Mouse (Mus musculus): ENCODE data around the gene Smyd3. TPM values are rescaled to one million over a fixed set of nuclear protein-coding genes. Genes with fewer than 3 reads are reported as not detected.

The Smyd3 gene
- polyA plus RNA-seq, 1 experiment, result not detected

DNA sequence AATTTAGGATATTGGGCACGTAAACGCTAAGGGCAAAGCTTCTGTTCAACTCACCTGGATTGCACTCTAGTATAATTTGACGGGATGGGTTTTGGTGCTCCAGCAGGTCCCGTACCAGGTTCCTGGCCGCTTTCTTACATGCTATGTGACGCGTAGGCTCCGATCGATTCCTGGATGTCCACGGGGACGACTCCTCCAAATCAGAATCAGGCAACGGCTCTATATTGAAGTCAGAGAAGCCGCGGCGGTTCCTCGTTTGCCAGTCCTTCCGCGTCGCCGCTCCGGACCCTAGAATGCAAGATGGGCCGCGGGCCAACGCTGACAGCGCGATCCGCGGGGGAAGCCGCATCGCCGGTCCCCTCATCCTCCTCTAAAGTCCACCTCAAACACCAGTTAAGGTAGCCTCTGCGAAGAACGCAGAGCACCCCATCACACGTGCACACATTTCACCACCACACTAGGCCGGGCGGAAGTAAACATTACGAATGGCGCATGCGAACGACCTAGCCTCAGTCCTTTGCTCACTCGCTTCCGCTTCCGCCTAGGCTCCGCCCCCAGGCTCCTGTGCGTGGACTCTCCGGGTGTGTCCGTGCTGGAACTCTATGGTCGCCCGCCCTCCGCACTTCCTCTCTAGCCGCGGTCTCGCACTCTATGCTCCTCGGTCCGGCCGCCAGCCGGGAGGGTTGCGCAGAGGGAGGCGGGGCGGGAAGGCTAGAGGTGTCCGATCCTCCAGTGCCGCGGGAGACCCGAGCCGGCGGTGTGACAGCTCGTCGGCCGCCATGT, 28.1 kb upstream of the Smyd3 start, which contains the start of the genes Tfb2m and Cnst:
Gene Tfb2m, minus strand, starts transcription at position 500 of the 783 bp plus-strand sequence.
Gene Cnst, plus strand, starts transcription at position 603 of the 783 bp plus-strand sequence.
- WGBS, result under 1% methylated on average over 69 of the region's 69 CpGs
- H3K4me1 ChIP-seq (ENCODE audit: control insufficient read depth, insufficient read depth, low read length), result peaks cover 10% of the 10 kb centered on the region; the same call in 1 of the 2 replicates
- peak within 1 kb of the TSS; percentile 77 for H3K4me3 ChIP-seq (ENCODE audit: insufficient read depth, low read depth, low read length)
- TF ChIP-seq POLR2A (IDR thresholded peaks at IDR 0.05; ENCODE audit: insufficient read depth, low read depth, low read length), result peak; percentile 57
- peak within 1 kb of the TSS; percentile 58 for H3K27ac ChIP-seq (ENCODE audit: insufficient read depth, low read depth, low read length)

DNA sequence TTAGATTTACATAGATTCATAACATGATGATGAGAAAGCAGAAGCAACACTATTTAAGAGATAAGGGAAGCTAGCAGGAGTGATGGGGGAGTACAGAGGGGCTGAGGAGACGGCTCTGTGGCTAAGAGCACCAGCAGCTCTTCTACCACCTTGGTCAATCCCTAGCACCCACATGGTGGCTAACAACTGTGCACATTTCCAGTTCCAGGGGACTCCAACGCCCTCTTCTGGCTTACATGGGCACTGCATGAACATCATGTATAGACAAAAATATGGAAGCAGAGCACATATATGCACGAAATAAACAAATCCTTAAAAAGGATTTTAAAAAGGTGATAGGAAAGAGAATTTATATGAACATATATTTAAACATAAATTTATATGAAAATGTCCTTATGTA, 23.7 kb upstream of the Smyd3 start:
- H3K4me1 ChIP-seq (ENCODE audit: control insufficient read depth, insufficient read depth, low read length), result peaks cover 5% of the 10 kb centered on the region; the same call in 1 of the 2 replicates
- WGBS, result 60% methylated on average over 3 of the region's 3 CpGs
- no peak overlapping the region for H3K4me3 ChIP-seq (ENCODE audit: insufficient read depth, low read depth, low read length)

GRCm38 (mm10) chr1:179539887-179540286, 22.0 kb upstream of the Smyd3 start:
- H3K27ac ChIP-seq (ENCODE audit: insufficient read depth, low read depth, low read length), result no peak overlapping the region
- WGBS, result 85% methylated on average over 3 of the region's 3 CpGs
- H3K4me1 ChIP-seq (ENCODE audit: control insufficient read depth, insufficient read depth, low read length), result peaks cover 3% of the 10 kb centered on the region; the same call in 1 of the 2 replicates
- no peak overlapping the region for H3K4me3 ChIP-seq (ENCODE audit: insufficient read depth, low read depth, low read length)
- TF ChIP-seq POLR2A (IDR thresholded peaks at IDR 0.05; ENCODE audit: insufficient read depth, low read depth, low read length) (no peak), CTCF (IDR thresholded peaks at IDR 0.05; ENCODE audit: insufficient read depth, low read depth, low read length) (no peak)

More for the DNA sequence above, 23.7 kb upstream of the Smyd3 start:
- H3K27ac ChIP-seq (ENCODE audit: insufficient read depth, low read depth, low read length), result no peak overlapping the region
- TF ChIP-seq POLR2A (IDR thresholded peaks at IDR 0.05; ENCODE audit: insufficient read depth, low read depth, low read length) (no peak), CTCF (IDR thresholded peaks at IDR 0.05; ENCODE audit: insufficient read depth, low read depth, low read length) (no peak)

- Histone ChIP-seq H3K4me1 (ENCODE audit: control insufficient read depth, insufficient read depth, low read length) (no peaks in the 10 kb centered on the region), H3K4me3 (ENCODE audit: insufficient read depth, low read depth, low read length) (no peak overlapping the region), H3K27ac (ENCODE audit: insufficient read depth, low read depth, low read length) (no peak overlapping the region)
- 95% methylated on average over 3 of the region's 3 CpGs for WGBS
- TF ChIP-seq CTCF (IDR thresholded peaks at IDR 0.05; ENCODE audit: insufficient read depth, low read depth, low read length) (no peak), POLR2A (IDR thresholded peaks at IDR 0.05; ENCODE audit: insufficient read depth, low read depth, low read length) (no peak)
Observed at GRCm38 (mm10) chr1:179539054-179539453, 21.2 kb upstream of the Smyd3 start.

- TF ChIP-seq POLR2A (IDR thresholded peaks at IDR 0.05; ENCODE audit: insufficient read depth, low read depth, low read length) (no peak), CTCF (IDR thresholded peaks at IDR 0.05; ENCODE audit: insufficient read depth, low read depth, low read length) (no peak)
- peaks cover 3% of the 10 kb centered on the region; the same call in 1 of the 2 replicates for H3K4me1 ChIP-seq (ENCODE audit: control insufficient read depth, insufficient read depth, low read length)
- WGBS, result 85% methylated on average over 3 of the region's 3 CpGs
Observed at GRCm38 (mm10) chr1:179519901-179520300, 2.1 kb upstream of the Smyd3 start.

DNA sequence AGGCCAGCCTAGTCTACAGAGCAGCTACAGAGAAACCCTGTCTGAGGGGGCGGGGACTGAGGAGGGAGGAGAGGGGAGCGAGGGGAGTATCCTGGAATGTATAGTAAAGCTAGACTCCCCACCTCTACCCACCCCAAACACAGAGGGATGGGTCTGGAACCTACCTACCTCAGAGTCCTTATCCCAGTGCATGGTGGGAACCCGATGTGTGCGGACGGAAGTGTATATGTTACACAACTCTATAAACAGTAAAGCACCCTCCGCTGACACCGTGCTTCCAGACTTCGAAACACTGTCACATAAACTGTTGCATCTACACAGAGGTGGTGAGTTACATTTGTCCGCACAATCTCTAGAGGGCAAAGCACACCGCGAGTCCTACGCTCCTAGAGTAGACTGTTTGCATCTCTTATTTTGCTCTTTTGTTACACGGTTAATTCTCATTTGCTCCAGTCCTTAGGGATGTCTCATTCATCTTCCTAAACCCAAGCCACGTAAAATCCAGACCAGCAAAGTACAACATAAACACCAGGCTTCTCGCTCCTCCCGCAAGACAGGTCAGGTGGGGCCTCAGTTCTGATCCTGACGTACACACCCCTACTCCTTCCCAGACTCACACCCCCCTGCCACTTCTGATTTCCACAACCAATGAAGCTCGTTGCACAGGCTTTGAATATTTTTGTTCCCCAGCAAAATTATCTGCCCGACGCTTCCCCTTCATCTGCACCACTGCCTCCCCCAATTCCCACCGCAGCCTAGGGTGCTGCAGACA, 714 bp downstream of the Smyd3 start:
- peak overlapping the region; percentile 68 for H3K4me3 ChIP-seq (ENCODE audit: insufficient read depth, low read depth, low read length)
- no peak overlapping the region for H3K27ac ChIP-seq (ENCODE audit: insufficient read depth, low read depth, low read length)
- H3K4me1 ChIP-seq (ENCODE audit: control insufficient read depth, insufficient read depth, low read length), result peaks cover 3% of the 10 kb centered on the region; the same call in 1 of the 2 replicates
- WGBS, result under 1% methylated on average over 21 of the region's 21 CpGs
- TF ChIP-seq POLR2A (IDR thresholded peaks at IDR 0.05; ENCODE audit: insufficient read depth, low read depth, low read length) (no peak), CTCF (IDR thresholded peaks at IDR 0.05; ENCODE audit: insufficient read depth, low read depth, low read length) (no peak)

More at GRCm38 (mm10) chr1:179519901-179520300, 2.1 kb upstream of the Smyd3 start:
- Histone ChIP-seq H3K27ac (ENCODE audit: insufficient read depth, low read depth, low read length) (no peak overlapping the region), H3K4me3 (ENCODE audit: insufficient read depth, low read depth, low read length) (no peak overlapping the region)

DNA sequence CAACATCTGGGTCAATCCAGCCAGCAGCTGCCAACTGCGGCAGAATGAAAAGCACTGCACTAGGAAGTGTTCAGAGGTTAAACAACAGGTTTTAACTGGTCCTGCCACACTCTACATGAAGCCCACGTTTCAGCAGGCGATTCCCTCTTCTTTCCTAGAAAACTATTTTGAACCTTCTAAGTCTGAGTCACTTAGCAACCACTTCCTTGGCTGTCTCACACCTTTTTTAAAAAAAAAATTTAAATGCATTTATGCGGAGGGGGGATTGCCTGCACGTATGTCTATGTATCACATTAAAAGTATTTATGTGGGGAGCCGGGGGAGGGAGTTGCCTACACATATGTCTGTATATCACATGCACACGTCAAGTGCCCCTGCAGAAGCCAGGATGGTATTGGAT, 5.9 kb downstream of the Smyd3 start:
- no peak for TF ChIP-seq CTCF (IDR thresholded peaks at IDR 0.05; ENCODE audit: insufficient read depth, low read depth, low read length)
- TF ChIP-seq POLR2A (IDR thresholded peaks at IDR 0.05; ENCODE audit: insufficient read depth, low read depth, low read length), result no peak
- WGBS, result 55% methylated on average over 7 of the region's 7 CpGs
- Histone ChIP-seq H3K27ac (ENCODE audit: insufficient read depth, low read depth, low read length) (no peak overlapping the region), H3K4me3 (ENCODE audit: insufficient read depth, low read depth, low read length) (no peak overlapping the region), H3K4me1 (ENCODE audit: control insufficient read depth, insufficient read depth, low read length) (peaks cover 7% of the 10 kb centered on the region)

GRCm38 (mm10) chr1:179510546-179511340, 7.1 kb downstream of the Smyd3 start:
- 85% methylated on average over 12 of the region's 13 CpGs for WGBS
- TF ChIP-seq CTCF (IDR thresholded peaks at IDR 0.05; ENCODE audit: insufficient read depth, low read depth, low read length), result no peak
- TF ChIP-seq POLR2A (IDR thresholded peaks at IDR 0.05; ENCODE audit: insufficient read depth, low read depth, low read length), result no peak

More at GRCm38 (mm10) chr1:179510546-179511340, 7.1 kb downstream of the Smyd3 start:
- Histone ChIP-seq H3K27ac (ENCODE audit: insufficient read depth, low read depth, low read length) (no peak overlapping the region), H3K4me1 (ENCODE audit: control insufficient read depth, insufficient read depth, low read length) (peaks cover 5% of the 10 kb centered on the region; the same call in 1 of the 2 replicates), H3K4me3 (ENCODE audit: insufficient read depth, low read depth, low read length) (no peak overlapping the region)

All from olfactory bulb, adult 2 months (tissue).